Mouse (Mus musculus) heart, postnatal 0 days (tissue): Measurements from ENCODE around the gene Dhdh. TPM values are rescaled to one million over a fixed set of nuclear protein-coding genes. Genes with fewer than 3 reads are reported as not detected.
"Not testable (repeated sequence)": the region's sequence is repeated elsewhere in the genome, so short reads cannot be mapped to it uniquely, and the experiment has no call there.

Experiments
- ATAC-seq: fragments of 200-750 bp; cut with Nextera tagmentation; 2 replicates; pipeline ENCODE4 v1.8.0; 2017; ENCODE audit warnings: low read depth, moderate number of reproducible peaks, moderate library complexity; ENCODE audit not compliant: insufficient read depth
- DNase-seq: peaks from one replicate; pipeline ENCODE4 v3.0.0-alpha.2; 2016; ENCODE audit warnings: low spot score
- H3K27ac ChIP-seq: fragments of 300-500 bp; sonication (generic); 2 replicates; pipeline ENCODE4 v1.5.1; 2014; ENCODE audit warnings: low read depth, mild to moderate bottlenecking
- H3K27me3 ChIP-seq: fragments of 300-500 bp; sonication (generic); 2 replicates; pipeline ENCODE4 v1.6.1; 2014; ENCODE audit warnings: low read length, mixed read lengths; ENCODE audit not compliant: control insufficient read depth, insufficient read depth
- H3K36me3 ChIP-seq: fragments of 300-500 bp; sonication (generic); replicated peaks from 2 replicates; pipeline ENCODE4 v1.6.1; 2014; ENCODE audit warnings: low read length, mixed read lengths; ENCODE audit not compliant: control insufficient read depth, insufficient read depth
- H3K4me1 ChIP-seq: fragments of 300-500 bp; sonication (generic); 2 replicates; pipeline ENCODE4 v1.6.1; 2014; ENCODE audit warnings: antibody characterized with exemption; ENCODE audit not compliant: control insufficient read depth, insufficient read depth
- H3K4me2 ChIP-seq: fragments of 300-500 bp; sonication (generic); 2 replicates; pipeline ENCODE4 v1.6.1; 2014; ENCODE audit warnings: low read depth, mild to moderate bottlenecking, low read length, moderate library complexity
- H3K4me3 ChIP-seq: fragments of 300-500 bp; sonication (generic); 2 replicates; pipeline ENCODE4 v1.5.1; 2014; ENCODE audit warnings: low read depth, low read length
- H3K9ac ChIP-seq: fragments of 300-500 bp; sonication (generic); replicated peaks from 2 replicates; pipeline ENCODE4 v1.6.1; 2014; ENCODE audit warnings: low read depth, low read length, mixed read lengths
- H3K9me3 ChIP-seq: fragments of 300-500 bp; sonication (generic); replicated peaks from 2 replicates; pipeline ENCODE4 v1.6.1; 2016; ENCODE audit warnings: low read length; ENCODE audit not compliant: control insufficient read depth
- CTCF ChIP-seq: IDR thresholded peaks from 2 replicates; pipeline ENCODE4 v1.5.1; 2016; ENCODE audit warnings: antibody characterized with exemption, control low read depth, low read depth
- EP300 ChIP-seq: IDR thresholded peaks from 2 replicates; pipeline ENCODE4 v1.6.1; 2016; ENCODE audit warnings: antibody characterized with exemption, low read depth
- WGBS: fragments of 180-500 bp; shearing (Covaris S2); extraction: QIAGEN DNeasy Blood & Tissue Kit; methylation state at CpG from one replicate; pipeline ENCODE4 v1.1.7; 2014; 5-methylcytosine and 5-hydroxymethylcytosine counted together
- polyA plus RNA-seq: library from polyadenylated mRNA; unstranded; fragments of >200 nt; fragmentation: Nextera tagmentation; extraction: Ambion mirVana; gene quantifications from 2 replicates; pipeline ENCODE4 v1.2.1, GENCODE M21; 2015
- total RNA-seq: library from RNA; depleted of rRNA; stranded (reverse); fragments of >200 nt; gene quantifications from 2 replicates; pipeline ENCODE4 v1.2.3, GENCODE M21; 2014; ENCODE audit warnings: low replicate concordance

The Dhdh gene
- total and polyA plus RNA-seq, 2 experiments from 2014 or later: 3.4 to 5.3 TPM

DNA sequence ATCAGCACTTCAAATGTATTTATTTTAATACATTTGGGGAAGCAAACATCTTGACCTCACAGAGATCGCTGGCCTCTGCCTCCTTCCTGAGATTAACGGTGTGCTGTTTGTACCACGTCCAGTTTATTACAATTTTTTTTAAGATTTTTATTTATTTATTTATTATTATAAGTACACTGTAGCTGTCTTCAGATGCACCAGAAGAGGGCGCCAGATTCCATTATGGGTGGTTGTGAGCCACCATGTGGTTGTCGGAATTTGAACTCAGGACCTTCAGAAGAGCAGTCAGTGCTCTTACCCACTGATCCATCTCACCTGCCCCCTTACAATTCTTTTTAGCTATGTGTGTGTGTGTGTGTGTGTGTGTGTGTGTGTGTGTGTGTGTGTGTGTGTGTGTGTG, 28.2 kb upstream of the Dhdh start:
- not testable (repeated sequence) for H3K4me2 ChIP-seq, H3K27ac ChIP-seq, H3K27me3 ChIP-seq, H3K36me3 ChIP-seq, ATAC-seq, H3K4me3 ChIP-seq, H3K9me3 ChIP-seq, H3K4me1 ChIP-seq, DNase-seq, H3K9ac ChIP-seq
- peak; percentile 18; the same call in 1 of the 2 replicates for TF ChIP-seq CTCF
- WGBS: 63% methylated on average over 5 of the region's 5 CpGs

DNA sequence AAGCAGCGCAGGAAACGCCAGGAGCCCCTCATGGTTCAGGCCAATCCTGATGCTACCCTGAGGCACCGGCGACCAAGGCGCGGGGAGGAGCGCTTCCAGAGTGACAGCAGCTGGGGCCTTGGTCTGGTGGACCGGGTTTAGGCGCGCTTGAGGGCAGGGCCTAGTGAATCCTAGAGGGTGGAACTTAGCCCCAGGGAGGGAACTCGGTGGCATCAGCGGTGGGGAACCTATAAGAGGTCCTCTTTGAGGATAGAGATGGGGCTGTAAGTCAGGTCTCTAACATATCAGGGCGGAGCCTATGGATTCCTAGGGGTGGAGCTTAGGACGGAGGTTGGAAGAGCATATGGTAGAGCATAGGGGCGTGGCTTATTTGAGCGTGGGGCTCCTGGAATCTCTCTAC, 26.8 kb upstream of the Dhdh start:
- H3K4me3 ChIP-seq: no peak overlapping the region
- H3K27ac ChIP-seq: no peak overlapping the region
- TF ChIP-seq CTCF: no peak
- TF ChIP-seq EP300: no peak
- no peaks in the 10 kb centered on the region for H3K9me3 ChIP-seq
- DNase-seq (no peak), ATAC-seq (no peak; the same call in 1 of the 2 replicates)
- no peak overlapping the region for H3K9ac ChIP-seq
- 25% methylated on average over 16 of the region's 16 CpGs for WGBS
- no peaks in the 10 kb centered on the region for H3K36me3 ChIP-seq
- no peak overlapping the region for H3K4me2 ChIP-seq
- H3K4me1 ChIP-seq: no peaks in the 10 kb centered on the region
- no peaks in the 10 kb centered on the region for H3K27me3 ChIP-seq

DNA sequence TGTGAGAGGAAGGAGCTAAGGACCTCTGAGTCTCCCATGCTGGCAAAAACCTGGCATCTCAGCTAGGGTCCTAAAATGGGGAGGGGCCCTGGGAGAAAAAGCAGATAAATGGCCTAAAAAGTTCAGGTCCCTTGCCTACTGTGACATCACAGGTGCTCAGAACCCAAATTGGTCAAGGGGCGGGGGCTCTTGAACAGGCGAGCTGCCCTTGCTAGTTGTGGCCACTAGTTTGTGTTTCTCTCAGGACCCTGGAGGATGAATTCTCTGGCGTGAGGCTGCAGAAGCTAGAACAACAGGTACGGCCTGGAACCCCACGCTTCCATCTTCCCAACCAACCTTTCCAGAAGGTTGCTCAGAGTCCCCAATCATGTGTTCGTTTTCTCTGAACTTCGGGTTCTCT, 25.8 kb upstream of the Dhdh start:
- no peak overlapping the region for H3K9ac ChIP-seq
- H3K4me1 ChIP-seq: peaks cover 4% of the 10 kb centered on the region
- TF ChIP-seq EP300: no peak
- no peak for TF ChIP-seq CTCF
- H3K4me3 ChIP-seq: no peak overlapping the region
- no peak overlapping the region for H3K27ac ChIP-seq
- no peaks in the 10 kb centered on the region for H3K9me3 ChIP-seq
- H3K4me2 ChIP-seq: no peak overlapping the region
- no peaks in the 10 kb centered on the region for H3K36me3 ChIP-seq
- H3K27me3 ChIP-seq: no peaks in the 10 kb centered on the region
- ATAC-seq (no peak), DNase-seq (no peak)
- 79% methylated on average over 7 of the region's 7 CpGs for WGBS

DNA sequence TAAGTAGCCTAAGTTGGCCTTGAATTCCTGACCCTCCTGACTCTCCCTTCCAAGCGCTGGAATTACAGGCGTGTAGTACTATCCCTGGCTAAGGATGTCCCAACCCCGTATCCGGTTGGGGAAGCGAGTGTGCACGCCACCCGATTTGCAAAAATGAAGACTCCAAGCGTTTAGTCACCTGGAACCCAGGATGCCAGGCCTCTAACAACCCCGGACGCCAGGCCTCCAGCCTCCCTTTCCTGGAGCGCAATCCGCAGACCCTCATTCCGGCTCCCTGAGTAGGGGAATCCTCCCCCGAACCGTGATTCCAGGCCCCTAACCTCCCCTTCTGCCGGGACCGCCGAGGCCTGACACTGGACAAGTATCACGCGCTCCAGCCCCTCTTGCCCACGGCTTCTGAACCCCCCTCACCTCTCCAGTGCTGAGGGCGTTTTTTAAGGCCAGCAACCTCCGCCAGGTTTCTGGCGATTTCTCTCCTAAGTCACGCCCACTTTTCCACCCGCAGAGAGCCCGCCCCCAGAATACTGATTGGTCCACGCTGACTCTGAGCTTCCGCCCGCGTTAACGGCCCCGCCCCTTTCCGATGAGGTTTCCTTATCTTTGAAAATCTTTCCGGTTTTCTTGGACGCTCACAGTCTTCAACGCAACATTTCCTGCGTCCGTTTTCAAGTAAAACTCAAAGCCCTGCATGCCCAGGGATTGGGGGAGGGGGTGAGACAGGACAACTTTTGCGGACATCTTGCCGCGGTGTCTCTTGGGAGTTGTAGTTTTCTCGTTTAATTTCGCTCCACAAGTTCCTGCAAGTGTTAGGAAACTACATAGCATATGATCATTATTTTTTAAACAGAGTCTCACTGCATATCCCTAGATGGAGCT, 21.5 kb upstream of the Dhdh start, which contains the start of gene Nucb1:
Gene Nucb1 (minus strand): TSS at position 495 of the 876 bp plus-strand sequence.
- H3K36me3 ChIP-seq: peaks cover 29% of the 10 kb centered on the region
- no peaks in the 10 kb centered on the region for H3K27me3 ChIP-seq
- peak within 1 kb of the TSS; percentile 85 for H3K4me2 ChIP-seq
- peak; percentile 92 for ATAC-seq
- peak within 1 kb of the TSS; percentile 84 for H3K9ac ChIP-seq
- peak within 1 kb of the TSS; percentile 86 for H3K27ac ChIP-seq
- no peaks in the 10 kb centered on the region for H3K9me3 ChIP-seq
- under 1% methylated on average over 44 of the region's 44 CpGs for WGBS
- DNase-seq: peak; percentile 95
- H3K4me3 ChIP-seq: peak within 1 kb of the TSS; percentile 92
- peak; percentile 85 for TF ChIP-seq EP300
- TF ChIP-seq CTCF: no peak; the same call in 1 of the 2 replicates
- H3K4me1 ChIP-seq: peaks cover 13% of the 10 kb centered on the region

DNA sequence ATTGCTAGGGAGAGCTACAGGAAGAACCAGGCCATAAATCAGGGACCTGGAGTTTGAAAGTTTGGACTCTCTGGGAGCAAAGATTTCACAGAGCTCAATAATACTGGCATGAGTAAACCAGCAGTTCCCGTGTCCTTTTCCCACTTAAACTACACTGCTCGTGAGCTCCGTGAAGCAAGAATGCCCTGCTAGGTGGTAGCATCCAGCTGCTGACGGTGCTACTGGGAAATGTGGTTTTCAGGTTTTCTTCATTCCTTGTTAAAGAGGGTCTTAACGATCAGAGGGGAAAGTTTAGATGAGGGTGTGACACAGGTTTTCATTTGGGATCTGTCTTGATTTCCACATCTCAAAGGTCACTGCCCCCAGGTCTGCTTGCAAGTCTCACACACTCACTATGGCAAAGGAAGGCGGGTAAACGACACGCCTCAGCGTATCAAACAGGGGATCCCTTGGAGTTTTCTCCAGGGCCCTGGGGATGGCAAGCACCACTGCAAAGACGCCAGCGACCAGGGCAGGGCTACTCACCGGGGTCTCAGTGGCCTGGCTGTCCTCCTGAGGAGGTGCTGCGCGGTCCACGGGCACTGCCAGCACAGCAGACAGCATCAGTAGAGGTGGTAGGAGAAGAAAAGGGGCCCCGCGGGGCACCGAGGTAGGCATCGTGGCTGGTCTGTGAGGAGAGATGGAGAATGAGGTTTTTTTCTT, 20.7 kb upstream of the Dhdh start:
- WGBS: 31% methylated on average over 19 of the region's 19 CpGs
- Histone ChIP-seq H3K4me1 (peaks cover 13% of the 10 kb centered on the region), H3K27ac (peak overlapping the region; percentile 86), H3K4me3 (peak overlapping the region; percentile 92), H3K27me3 (no peaks in the 10 kb centered on the region), H3K9ac (peak overlapping the region; percentile 84), H3K36me3 (peaks cover 29% of the 10 kb centered on the region), H3K9me3 (no peaks in the 10 kb centered on the region), H3K4me2 (peak overlapping the region; percentile 85)
- no peak for DNase-seq
- TF ChIP-seq EP300: no peak
- no peak for TF ChIP-seq CTCF
- ATAC-seq: no peak
